ENCODE assay signal across 22 mouse cellular contexts in the genomic region with DNA sequence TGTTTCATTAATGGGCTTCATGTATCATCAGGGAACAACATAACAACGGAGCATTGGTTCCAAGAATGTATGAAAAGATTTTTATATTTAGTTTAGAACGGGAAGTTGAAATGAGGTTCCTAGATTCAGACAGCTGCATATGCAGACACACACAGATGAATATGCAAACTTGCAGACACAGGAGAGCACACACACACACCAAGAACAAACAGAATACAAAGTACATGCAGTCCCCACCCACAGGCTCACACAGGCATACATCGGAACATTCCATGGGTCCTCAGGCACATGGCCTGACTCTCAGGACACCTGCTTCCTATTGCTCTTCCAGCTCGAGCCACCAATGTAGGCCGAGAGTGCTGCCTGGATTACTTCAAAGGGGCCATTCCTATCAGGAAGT. TPM values are rescaled to one million over a fixed set of nuclear protein-coding genes. Genes with fewer than 3 reads are reported as not detected.
"Had no signal": no experiment of that assay in that cellular context is flagged by ENCODE, and none has a peak within 500 bp of the region (broad histone marks: within the 10 kb centered on the region; RNA-seq: fewer than 3 reads in every experiment).

No protein-coding gene starts in this region.

- H3K4me3 ChIP-seq: intestine, embryonic 15.5 days; kidney, embryonic 15.5 days had no signal

- H3K9ac ChIP-seq: intestine, embryonic 15.5 days; kidney, embryonic 15.5 days; liver, embryonic 14.5 days; liver, postnatal 0 days; lung, embryonic 14.5 days had no signal

- H3K4me1 ChIP-seq: intestine, embryonic 15.5 days had no signal

- H3K27me3 ChIP-seq: intestine, embryonic 15.5 days; kidney, embryonic 15.5 days had no signal

- H3K36me3 ChIP-seq: intestine, embryonic 15.5 days; kidney, embryonic 15.5 days had no signal

- H3K4me2 ChIP-seq: intestine, embryonic 15.5 days; kidney, embryonic 15.5 days; lung, embryonic 14.5 days had no signal

- H3K27ac ChIP-seq: intestine, embryonic 15.5 days; kidney, embryonic 15.5 days; liver, embryonic 14.5 days; macrophage had no signal

- DNase-seq: kidney, adult 11 months; kidney, adult 8-10 months; kidney, postnatal 10 days; kidney, postnatal 36 days; liver, postnatal 0 days; lung, embryonic 14.5 days; midbrain, embryonic 14.5 days; right cerebral cortex, adult 18-20 months; right cerebral cortex, postnatal 14 days; right cerebral cortex, postnatal 4 days; thymus, adult 2 months; thymus, postnatal 14 days; thymus, postnatal 4 days had no signal

- ATAC-seq: intestine, embryonic 15.5 days; liver, postnatal 0 days; lung, postnatal 0 days had no signal

- H3K9me3 ChIP-seq: intestine, embryonic 15.5 days; kidney, embryonic 15.5 days had no signal

RNA-seq across cellular contexts. Expression of gene Ccl17, which starts 0.6 kb away (rescaled TPM):
- total RNA-seq: liver, adult 2 months had no signal
- polyA plus RNA-seq: intestine, embryonic 15.5 days; kidney, embryonic 15.5 days; limb, embryonic 11.5 days; liver, postnatal 0 days; lung, embryonic 14.5 days; macrophage; midbrain, embryonic 14.5 days; neural tube, embryonic 11.5 days; stomach, embryonic 14.5 days had no signal
